Mouse (Mus musculus): ENCODE data around the gene Polr2e. TPM values are rescaled to one million over a fixed set of nuclear protein-coding genes. Genes with fewer than 3 reads are reported as not detected.
A peak's percentile ranks its signal among the peaks of the same experiment; 100 is the strongest.

Polr2e gene
- polyA plus RNA-seq, 1 experiment from 2014 or later = 210 TPM

- WGBS = 83% methylated on average over 14 of the region's 14 CpGs
Observed at GRCm38 (mm10) chr10:80017771-80018170, 21.8 kb downstream of the Polr2e start.

GRCm38 (mm10) chr10:80017361-80017760 lies 22.2 kb downstream of the Polr2e start:
- no peak overlapping the region for H3K27ac ChIP-seq
- H3K9me3 ChIP-seq (replicated peaks; ENCODE audit: low read length) = no peaks in the 10 kb centered on the region
- H3K27me3 ChIP-seq (ENCODE audit: insufficient read depth, low read length) = 0 out of 2 replicates have a peak, but pooled peaks cover 9% of the 10 kb centered on the region
- ATAC-seq (replicated peaks; ENCODE audit: low FRiP score, low read depth) (no peak), DNase-seq (ENCODE audit: low spot score) (no peak)
- no peak overlapping the region for H3K9ac ChIP-seq (ENCODE audit: low read depth, low read length)
- H3K4me1 ChIP-seq (replicated peaks; ENCODE audit: insufficient read depth, low read length) = peaks cover 8% of the 10 kb centered on the region; the same call in 1 of the 2 replicates
- H3K4me2 ChIP-seq (ENCODE audit: low read length) = no peak overlapping the region
- no peak for TF ChIP-seq CTCF (IDR thresholded peaks at IDR 0.05; ENCODE audit: low read depth)
- no peaks in the 10 kb centered on the region for H3K36me3 ChIP-seq (ENCODE audit: insufficient read depth, low read length)
- WGBS = 68% methylated on average over 3 of the region's 3 CpGs
- no peak overlapping the region for H3K4me3 ChIP-seq (replicated peaks; ENCODE audit: low read depth, low read length)

More at GRCm38 (mm10) chr10:80017771-80018170, 21.8 kb downstream of the Polr2e start:
- Histone ChIP-seq H3K4me2 (ENCODE audit: low read length) (no peak overlapping the region), H3K36me3 (ENCODE audit: insufficient read depth, low read length) (no peaks in the 10 kb centered on the region), H3K9ac (ENCODE audit: low read depth, low read length) (no peak overlapping the region), H3K27ac (no peak overlapping the region), H3K4me1 (replicated peaks; ENCODE audit: insufficient read depth, low read length) (peaks cover 8% of the 10 kb centered on the region; the same call in 1 of the 2 replicates), H3K9me3 (replicated peaks; ENCODE audit: low read length) (no peaks in the 10 kb centered on the region), H3K27me3 (ENCODE audit: insufficient read depth, low read length) (0 out of 2 replicates have a peak, but pooled peaks cover 9% of the 10 kb centered on the region), H3K4me3 (replicated peaks; ENCODE audit: low read depth, low read length) (no peak overlapping the region)
- DNase-seq (ENCODE audit: low spot score) = no peak
- no peak for TF ChIP-seq CTCF (IDR thresholded peaks at IDR 0.05; ENCODE audit: low read depth)
- ATAC-seq (replicated peaks; ENCODE audit: low FRiP score, low read depth) = no peak

GRCm38 (mm10) chr10:80016931-80017330 lies 22.7 kb downstream of the Polr2e start:
- TF ChIP-seq CTCF (IDR thresholded peaks at IDR 0.05; ENCODE audit: low read depth) = no peak
- no peak overlapping the region for H3K4me3 ChIP-seq (replicated peaks; ENCODE audit: low read depth, low read length)
- H3K9me3 ChIP-seq (replicated peaks; ENCODE audit: low read length) = no peaks in the 10 kb centered on the region
- peaks cover 8% of the 10 kb centered on the region; the same call in 1 of the 2 replicates for H3K4me1 ChIP-seq (replicated peaks; ENCODE audit: insufficient read depth, low read length)
- WGBS = 93% methylated on average over 10 of the region's 10 CpGs
- H3K4me2 ChIP-seq (ENCODE audit: low read length) = no peak overlapping the region
- DNase-seq (ENCODE audit: low spot score) (no peak), ATAC-seq (replicated peaks; ENCODE audit: low FRiP score, low read depth) (no peak)
- H3K36me3 ChIP-seq (ENCODE audit: insufficient read depth, low read length) = no peaks in the 10 kb centered on the region
- H3K9ac ChIP-seq (ENCODE audit: low read depth, low read length) = no peak overlapping the region
- no peak overlapping the region for H3K27ac ChIP-seq
- H3K27me3 ChIP-seq (ENCODE audit: insufficient read depth, low read length) = 0 out of 2 replicates have a peak, but pooled peaks cover 9% of the 10 kb centered on the region

GRCm38 (mm10) chr10:80016511-80016910 lies 23.1 kb downstream of the Polr2e start, which contains the start of gene Arhgap45:
Arhgap45 (plus strand) TSS chr10:80016653.
- no peak for TF ChIP-seq CTCF (IDR thresholded peaks at IDR 0.05; ENCODE audit: low read depth)
- Histone ChIP-seq H3K9ac (ENCODE audit: low read depth, low read length) (no peak within 1 kb of the TSS), H3K4me3 (replicated peaks; ENCODE audit: low read depth, low read length) (no peak within 1 kb of the TSS), H3K9me3 (replicated peaks; ENCODE audit: low read length) (no peaks in the 10 kb centered on the region), H3K27me3 (ENCODE audit: insufficient read depth, low read length) (0 out of 2 replicates have a peak, but pooled peaks cover 9% of the 10 kb centered on the region), H3K36me3 (ENCODE audit: insufficient read depth, low read length) (no peaks in the 10 kb centered on the region), H3K4me1 (replicated peaks; ENCODE audit: insufficient read depth, low read length) (peaks cover 8% of the 10 kb centered on the region; the same call in 1 of the 2 replicates), H3K27ac (no peak within 1 kb of the TSS), H3K4me2 (ENCODE audit: low read length) (no peak within 1 kb of the TSS)
- DNase-seq (ENCODE audit: low spot score) = no peak
- WGBS = 75% methylated on average over 11 of the region's 11 CpGs
- no peak for ATAC-seq (replicated peaks; ENCODE audit: low FRiP score, low read depth)

DNA sequence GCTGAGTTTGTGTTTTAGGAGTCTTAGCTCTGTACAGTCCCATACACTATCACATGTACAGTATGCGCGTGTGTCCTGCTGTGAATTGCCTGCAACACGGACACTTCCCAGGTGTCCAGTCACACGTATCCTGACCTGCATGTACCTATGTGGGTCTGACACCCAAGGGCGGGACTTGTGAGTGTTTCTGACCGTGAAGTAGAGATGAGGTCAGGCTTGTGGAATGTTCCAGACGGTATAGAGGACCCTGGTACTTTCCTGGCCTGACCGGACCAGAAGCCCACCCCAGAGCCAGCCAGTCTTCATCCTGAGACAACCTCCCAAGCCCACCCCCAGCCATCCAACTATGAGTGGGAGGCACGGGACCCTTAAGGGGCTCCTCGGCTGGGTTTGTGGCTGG lies 24.0 kb downstream of the Polr2e start:
- WGBS = 66% methylated on average over 10 of the region's 10 CpGs
- DNase-seq (ENCODE audit: low spot score) = no peak
- no peak overlapping the region for H3K9ac ChIP-seq (ENCODE audit: low read depth, low read length)

DNA sequence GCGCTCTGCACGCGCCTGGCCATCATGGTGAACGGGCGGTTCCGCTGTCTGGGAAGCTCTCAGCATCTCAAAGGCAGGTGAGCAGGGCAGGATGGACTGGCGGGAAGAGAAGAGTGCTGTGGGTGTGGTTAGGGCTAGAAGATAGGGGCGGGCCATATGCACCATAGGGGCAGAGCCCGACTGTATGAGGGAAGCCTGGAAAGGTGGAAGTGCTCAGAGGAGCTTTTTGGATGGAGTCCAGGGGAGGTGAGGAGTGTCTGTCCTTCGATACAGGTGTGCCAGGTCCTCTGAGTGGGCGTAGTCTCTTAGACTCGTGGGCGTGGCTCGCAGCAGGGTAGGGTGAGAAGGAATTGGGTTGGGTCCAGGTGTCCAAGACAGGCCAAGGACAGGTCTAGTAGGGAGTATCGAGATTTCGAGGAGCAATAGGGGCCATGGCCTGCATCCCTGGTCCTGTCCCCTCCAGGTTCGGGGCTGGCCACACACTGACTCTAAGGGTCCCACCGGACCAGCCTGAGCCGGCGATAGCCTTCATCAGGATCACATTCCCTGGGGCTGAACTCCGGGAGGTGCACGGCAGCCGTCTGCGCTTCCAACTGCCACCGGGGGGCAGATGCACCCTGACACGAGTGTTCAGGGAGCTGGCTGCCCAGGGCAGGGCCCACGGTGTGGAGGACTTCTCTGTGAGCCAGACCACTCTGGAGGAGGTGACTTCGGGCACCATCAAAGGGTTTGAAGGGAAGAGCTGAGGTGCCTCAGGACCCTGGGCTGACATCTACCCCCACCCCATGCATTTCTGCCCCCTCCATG lies 24.9 kb downstream of the Polr2e start:
- Histone ChIP-seq H3K9ac (ENCODE audit: low read depth, low read length) (no peak overlapping the region), H3K27me3 (ENCODE audit: insufficient read depth, low read length) (0 out of 2 replicates have a peak, but pooled peaks cover 9% of the 10 kb centered on the region), H3K4me2 (ENCODE audit: low read length) (no peak overlapping the region), H3K4me3 (replicated peaks; ENCODE audit: low read depth, low read length) (no peak overlapping the region), H3K9me3 (replicated peaks; ENCODE audit: low read length) (no peaks in the 10 kb centered on the region), H3K27ac (no peak overlapping the region), H3K4me1 (replicated peaks; ENCODE audit: insufficient read depth, low read length) (peaks cover 8% of the 10 kb centered on the region; the same call in 1 of the 2 replicates), H3K36me3 (ENCODE audit: insufficient read depth, low read length) (0 out of 2 replicates have a peak, but pooled peaks cover 4% of the 10 kb centered on the region)
- DNase-seq (ENCODE audit: low spot score) (no peak), ATAC-seq (replicated peaks; ENCODE audit: low FRiP score, low read depth) (no peak)
- peak; percentile 44 for TF ChIP-seq CTCF (IDR thresholded peaks at IDR 0.05; ENCODE audit: low read depth)
- 24% methylated on average over 28 of the region's 28 CpGs for WGBS

More for the DNA sequence above, 24.0 kb downstream of the Polr2e start:
- no peak overlapping the region for H3K27ac ChIP-seq
- no peak overlapping the region for H3K4me2 ChIP-seq (ENCODE audit: low read length)
- no peaks in the 10 kb centered on the region for H3K9me3 ChIP-seq (replicated peaks; ENCODE audit: low read length)
- ATAC-seq (replicated peaks; ENCODE audit: low FRiP score, low read depth) = no peak
- H3K36me3 ChIP-seq (ENCODE audit: insufficient read depth, low read length) = no peaks in the 10 kb centered on the region
- peaks cover 8% of the 10 kb centered on the region; the same call in 1 of the 2 replicates for H3K4me1 ChIP-seq (replicated peaks; ENCODE audit: insufficient read depth, low read length)
- no peak overlapping the region for H3K4me3 ChIP-seq (replicated peaks; ENCODE audit: low read depth, low read length)
- TF ChIP-seq CTCF (IDR thresholded peaks at IDR 0.05; ENCODE audit: low read depth) = no peak
- H3K27me3 ChIP-seq (ENCODE audit: insufficient read depth, low read length) = 0 out of 2 replicates have a peak, but pooled peaks cover 9% of the 10 kb centered on the region
